Comparison of ENCODE assay signal across 31 mouse cellular contexts in the genomic region with DNA sequence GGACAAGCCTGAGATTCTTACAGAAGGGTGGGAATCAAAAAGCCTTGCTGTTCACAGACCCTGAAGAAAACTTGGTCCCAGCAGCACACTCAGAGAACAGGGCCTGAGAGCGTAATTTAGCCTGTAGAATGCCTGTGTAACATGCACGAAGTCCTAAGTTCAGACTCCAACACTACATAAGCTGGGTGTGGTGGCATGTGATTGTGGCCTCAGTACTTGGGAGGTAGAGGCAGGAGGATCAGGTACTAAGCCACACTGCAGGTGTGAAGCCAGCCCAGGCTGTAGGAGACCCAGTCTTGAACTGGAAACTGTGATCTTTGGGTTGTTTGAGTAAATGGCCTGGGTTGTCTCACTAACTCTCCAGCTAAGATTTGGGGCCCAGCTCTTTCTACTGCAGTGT.
"Had no signal": no experiment of that assay in that cellular context is flagged by ENCODE, and none has a peak within 500 bp of the region (broad histone marks: within the 10 kb centered on the region; RNA-seq: fewer than 3 reads in every experiment).

No protein-coding gene starts in this region.

- H3K9ac ChIP-seq: limb, embryonic 12.5 days; limb, embryonic 13.5 days; limb, embryonic 15.5 days; liver, embryonic 12.5 days; liver, embryonic 13.5 days; liver, embryonic 14.5 days; liver, embryonic 15.5 days; lung, embryonic 14.5 days; lung, embryonic 15.5 days; midbrain, embryonic 12.5 days; midbrain, embryonic 13.5 days; midbrain, embryonic 15.5 days; neural tube, embryonic 12.5 days had no signal

- H3K36me3 ChIP-seq: liver, embryonic 13.5 days; liver, embryonic 15.5 days had no signal

- DNase-seq: left cerebral cortex, postnatal 4 days; liver; liver, embryonic 13.5 days; lung, adult 18-20 months; lung, adult 2 months; lung, embryonic 14.5 days; lung, postnatal 10 days; lung, postnatal 14 days; lung, postnatal 36 days; lung, postnatal 4 days; midbrain, embryonic 14.5 days had no signal

- ATAC-seq: liver, embryonic 12.5 days; lung, postnatal 0 days; midbrain, embryonic 13.5 days; midbrain, embryonic 15.5 days; midbrain, embryonic 16.5 days had no signal

- H3K27me3 ChIP-seq: limb, embryonic 12.5 days; limb, embryonic 13.5 days; limb, embryonic 15.5 days; liver, embryonic 12.5 days; liver, embryonic 13.5 days; liver, embryonic 15.5 days; lung, embryonic 15.5 days; midbrain, embryonic 12.5 days; midbrain, embryonic 13.5 days; midbrain, embryonic 15.5 days; neural tube, embryonic 12.5 days had no signal

- H3K4me3 ChIP-seq: limb, embryonic 10.5 days; limb, embryonic 12.5 days; limb, embryonic 13.5 days; limb, embryonic 15.5 days; liver, embryonic 12.5 days; liver, embryonic 13.5 days; liver, embryonic 15.5 days; lung, embryonic 15.5 days; megakaryocyte, embryonic 14.5 days; midbrain, embryonic 10.5 days; midbrain, embryonic 12.5 days; midbrain, embryonic 13.5 days; midbrain, embryonic 15.5 days; myocyte; neural tube, embryonic 12.5 days had no signal

- H3K9me3 ChIP-seq: limb, embryonic 10.5 days; limb, embryonic 15.5 days; liver, embryonic 12.5 days; liver, embryonic 13.5 days; liver, embryonic 15.5 days; lung, embryonic 15.5 days; midbrain, embryonic 10.5 days; midbrain, embryonic 12.5 days; midbrain, embryonic 13.5 days; midbrain, embryonic 15.5 days; neural tube, embryonic 12.5 days had no signal

- H3K27ac ChIP-seq: limb, embryonic 10.5 days; limb, embryonic 12.5 days; limb, embryonic 13.5 days; limb, embryonic 15.5 days; liver, embryonic 12.5 days; liver, embryonic 13.5 days; liver, embryonic 14.5 days; liver, embryonic 15.5 days; lung, embryonic 15.5 days; macrophage; midbrain, embryonic 10.5 days; midbrain, embryonic 12.5 days; midbrain, embryonic 13.5 days; midbrain, embryonic 15.5 days; neural tube, embryonic 12.5 days had no signal

- H3K4me2 ChIP-seq: limb, embryonic 12.5 days; limb, embryonic 13.5 days; limb, embryonic 15.5 days; liver, embryonic 11.5 days; liver, embryonic 12.5 days; liver, embryonic 13.5 days; liver, embryonic 15.5 days; lung, embryonic 14.5 days; lung, embryonic 15.5 days; midbrain, embryonic 11.5 days; midbrain, embryonic 12.5 days; midbrain, embryonic 13.5 days; midbrain, embryonic 15.5 days; neural tube, embryonic 12.5 days had no signal

- H3K4me1 ChIP-seq: limb, embryonic 10.5 days; limb, embryonic 12.5 days; limb, embryonic 13.5 days; limb, embryonic 15.5 days; liver, embryonic 15.5 days; lung, embryonic 15.5 days; midbrain, embryonic 10.5 days; midbrain, embryonic 12.5 days; midbrain, embryonic 13.5 days; midbrain, embryonic 15.5 days; neural tube, embryonic 12.5 days had no signal
